In the genomic region with DNA sequence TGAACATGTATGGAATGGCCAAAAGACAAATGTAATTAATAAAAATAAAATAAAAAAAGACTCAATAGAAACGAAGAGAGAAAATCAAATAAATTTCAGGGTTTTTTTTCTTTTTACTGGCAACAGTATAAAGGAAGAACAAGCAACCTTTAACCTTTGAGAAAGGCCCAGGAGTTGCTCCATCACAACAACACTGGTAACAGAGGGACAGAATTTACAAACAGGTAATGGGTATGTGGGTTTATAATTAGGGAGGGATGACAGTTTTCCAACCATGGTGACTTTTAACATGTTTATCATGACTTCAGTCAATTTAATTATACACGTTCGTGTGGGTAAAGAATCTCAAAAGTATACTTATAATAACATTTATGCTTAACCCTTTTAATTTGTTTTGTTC, we compare ENCODE assay signal across 16 mouse cellular contexts.
"Had no signal": no experiment of that assay in that cellular context is flagged by ENCODE, and none has a peak within 500 bp of the region (broad histone marks: within the 10 kb centered on the region; RNA-seq: fewer than 3 reads in every experiment).

No protein-coding gene starts in this region.

- H3K27me3 ChIP-seq: neural tube, embryonic 13.5 days; neural tube, embryonic 15.5 days; stomach, embryonic 15.5 days had no signal

- H3K9me3 ChIP-seq: neural tube, embryonic 13.5 days; neural tube, embryonic 15.5 days; stomach, embryonic 15.5 days had no signal

- DNase-seq: retina, postnatal 1 day; right cerebral cortex, adult 18-20 months; right cerebral cortex, postnatal 14 days; right cerebral cortex, postnatal 25 days; right cerebral cortex, postnatal 4 days; spleen, adult 18-20 months; thymus, adult 18-20 months; thymus, adult 2 months; thymus, postnatal 14 days; thymus, postnatal 25 days; thymus, postnatal 36 days; thymus, postnatal 4 days had no signal

- H3K9ac ChIP-seq: neural tube, embryonic 13.5 days; neural tube, embryonic 15.5 days; stomach, embryonic 15.5 days had no signal

- H3K4me1 ChIP-seq: neural tube, embryonic 13.5 days; neural tube, embryonic 15.5 days; stomach, embryonic 15.5 days had no signal

- H3K27ac ChIP-seq: neural tube, embryonic 13.5 days; neural tube, embryonic 15.5 days; stomach, embryonic 15.5 days; stomach, postnatal 0 days had no signal

- H3K4me3 ChIP-seq: neural tube, embryonic 13.5 days; neural tube, embryonic 15.5 days; stomach, embryonic 15.5 days had no signal

- H3K36me3 ChIP-seq: neural tube, embryonic 13.5 days; neural tube, embryonic 15.5 days; stomach, embryonic 15.5 days had no signal

- H3K4me2 ChIP-seq: neural tube, embryonic 13.5 days; neural tube, embryonic 15.5 days; stomach, embryonic 15.5 days had no signal
